Mouse (Mus musculus): ENCODE results near the gene Pitpnm2.
"Not testable (repeated sequence)": the region's sequence is repeated elsewhere in the genome, so short reads cannot be mapped to it uniquely, and the experiment has no call there.

The Pitpnm2 gene

DNA sequence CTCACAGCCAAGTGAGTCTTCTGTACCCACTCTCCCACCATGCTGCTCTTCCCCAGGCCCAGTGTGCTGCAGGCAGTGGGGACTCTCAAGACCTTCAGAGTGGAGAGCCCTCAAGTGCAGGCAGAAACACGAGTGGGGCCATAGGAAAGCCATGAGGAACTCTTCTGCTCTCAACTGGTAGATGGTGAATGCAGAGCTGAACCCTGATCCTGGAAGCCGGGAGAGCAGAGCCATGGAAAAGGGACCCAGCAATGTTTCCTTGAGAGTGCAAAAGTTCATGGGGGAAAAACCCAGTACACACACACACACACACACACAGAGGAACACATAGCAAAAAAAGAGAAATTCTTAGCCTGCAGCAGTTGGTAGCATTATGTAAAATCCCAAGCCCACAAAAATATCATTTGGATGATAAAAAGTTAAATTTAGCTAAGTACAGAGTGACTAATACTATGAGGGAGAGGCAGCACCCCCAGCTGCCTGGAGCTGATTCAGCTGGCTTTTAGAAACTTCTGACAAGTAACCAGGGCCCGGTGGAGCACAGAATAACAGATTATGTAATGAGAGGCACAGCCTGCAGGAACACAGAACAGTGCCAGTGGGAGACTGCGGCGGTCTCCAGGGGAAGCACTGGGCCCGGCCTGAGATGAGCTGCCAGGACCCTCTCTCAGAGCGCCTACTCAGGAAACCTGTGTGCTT is 28.4 kb downstream of the Pitpnm2 start:
- DNase-seq (ENCODE audit: low spot score): no peak

DNA sequence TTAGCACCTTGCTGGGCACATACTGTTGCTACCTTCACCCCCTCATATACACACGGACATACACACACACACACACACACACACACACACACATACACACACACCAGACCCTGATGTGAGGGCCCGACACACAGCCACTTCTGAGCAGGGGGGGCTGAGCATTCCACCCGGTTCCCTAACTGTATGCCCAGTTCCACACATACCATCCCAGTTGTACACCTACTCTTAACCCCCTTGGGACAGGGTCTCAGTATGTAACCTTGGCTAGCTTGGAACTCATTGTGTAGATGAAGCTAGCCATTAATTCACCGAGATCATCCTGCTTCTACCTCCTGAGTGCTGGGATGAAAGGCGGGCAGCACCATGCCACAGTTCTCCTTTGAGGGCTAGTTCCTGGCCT is 29.0 kb downstream of the Pitpnm2 start:
- DNase-seq (ENCODE audit: low spot score): no peak

DNA sequence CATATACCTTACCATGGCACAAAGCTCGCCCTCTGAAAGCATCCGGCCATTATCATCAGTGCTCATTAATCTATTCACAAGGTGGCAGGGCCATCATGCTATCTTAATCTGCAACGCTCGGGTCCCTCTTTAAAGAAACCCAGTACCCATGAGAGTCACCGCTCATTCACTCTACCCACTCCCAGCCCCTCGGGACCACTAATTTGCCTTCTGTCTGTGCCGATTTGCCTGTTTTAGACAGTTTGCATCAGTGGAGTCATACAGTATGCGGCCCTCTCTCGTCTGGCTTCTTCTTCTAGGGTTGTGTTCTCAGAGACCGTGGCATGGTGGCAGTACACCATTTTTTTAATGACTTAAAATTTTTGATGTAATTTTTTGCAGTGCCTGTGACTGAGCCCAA is 30.1 kb downstream of the Pitpnm2 start:
- no peak for DNase-seq (ENCODE audit: low spot score)

DNA sequence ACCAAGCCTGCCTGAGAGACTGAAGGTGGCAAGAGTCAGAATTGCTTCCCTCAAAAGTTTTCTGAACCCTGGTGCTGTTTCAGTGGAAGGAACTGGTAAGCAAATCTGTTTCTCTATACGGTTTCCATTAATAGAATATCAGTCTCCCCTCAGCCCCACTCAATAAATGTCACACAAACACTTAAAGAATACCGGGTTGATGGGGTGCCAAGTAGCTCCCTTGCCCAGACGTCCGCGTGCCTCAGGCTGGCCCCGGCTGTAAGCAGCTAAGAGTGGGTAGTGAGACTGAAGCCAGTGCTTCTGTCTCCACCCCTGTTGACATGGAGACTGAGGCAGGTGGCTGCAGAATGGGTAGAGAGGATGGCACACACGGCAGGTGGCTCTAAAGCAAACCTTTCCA is 30.6 kb downstream of the Pitpnm2 start:
- no peak for DNase-seq (ENCODE audit: low spot score)

DNA sequence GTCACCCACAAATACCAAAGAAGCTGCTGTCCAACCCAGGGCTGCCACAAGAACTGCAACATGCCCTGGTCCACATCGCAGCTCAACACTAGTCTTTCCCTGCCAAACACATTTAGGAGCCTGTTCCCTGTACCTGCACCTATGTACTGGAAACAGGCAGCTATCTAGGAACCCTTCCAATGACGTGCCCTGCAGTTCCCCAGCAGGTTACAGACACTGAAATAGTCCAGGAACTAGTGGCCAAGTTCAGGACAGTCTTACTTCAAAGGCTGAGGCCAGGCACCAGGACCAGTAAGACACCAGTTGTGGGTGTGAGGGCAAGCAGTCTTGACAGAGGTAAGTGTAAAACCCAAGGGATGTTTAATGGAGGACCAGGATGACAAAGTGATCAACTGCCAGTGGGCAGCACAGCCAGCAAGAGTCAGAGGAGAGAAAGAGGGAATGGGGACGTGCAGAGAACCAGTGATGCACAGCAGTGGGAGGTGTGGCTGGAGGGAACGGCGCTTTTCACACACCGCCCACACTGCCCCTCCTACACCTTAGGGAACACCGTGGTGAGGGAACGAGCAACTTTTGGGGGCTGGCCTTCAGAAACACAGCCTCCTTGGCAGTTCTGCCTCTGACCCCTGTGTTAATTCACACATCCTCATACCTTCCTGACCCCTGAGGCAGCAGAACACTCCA is 31.9 kb downstream of the Pitpnm2 start:
- DNase-seq (ENCODE audit: low spot score): no peak

DNA sequence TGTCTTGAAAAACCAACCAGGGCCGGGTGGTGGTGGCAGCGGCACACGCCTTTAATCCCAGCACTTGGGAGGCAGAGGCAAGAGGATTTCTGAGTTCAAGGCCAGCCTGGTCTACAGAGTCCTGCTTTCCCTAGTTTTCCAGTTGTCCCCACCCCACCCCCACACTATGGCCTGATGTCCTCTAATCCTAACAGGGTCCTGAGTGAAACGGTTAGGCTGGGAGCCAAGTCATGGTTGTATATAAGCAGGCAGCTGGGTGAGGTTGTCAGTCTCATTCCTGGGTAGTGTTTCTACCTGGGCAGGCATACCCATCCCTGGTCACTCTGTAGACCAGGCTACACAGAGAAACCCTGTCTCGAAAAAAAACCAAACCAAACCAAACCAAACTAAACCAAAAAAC is 32.5 kb downstream of the Pitpnm2 start:
- not testable (repeated sequence) for DNase-seq (ENCODE audit: low spot score)

DNA sequence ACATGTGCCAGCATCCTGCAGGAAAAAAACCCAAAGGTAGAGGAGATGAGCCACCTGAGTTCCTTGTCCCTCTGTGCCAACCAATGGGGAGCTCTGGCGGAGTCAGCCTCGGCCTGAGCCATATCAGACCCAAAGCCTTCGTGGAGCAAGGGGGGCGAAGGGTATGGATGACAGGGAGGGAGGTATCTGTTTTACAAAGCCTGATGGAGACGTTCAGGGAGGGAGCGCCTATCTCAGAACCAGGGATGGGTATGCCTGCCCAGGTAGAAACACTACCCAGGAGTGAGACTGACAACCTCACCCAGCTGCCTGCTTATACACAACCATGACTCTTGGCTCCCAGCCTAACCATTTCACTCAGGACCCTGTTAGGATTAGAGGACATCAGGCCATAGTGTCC is 33.2 kb downstream of the Pitpnm2 start:
- DNase-seq (ENCODE audit: low spot score): no peak

DNA sequence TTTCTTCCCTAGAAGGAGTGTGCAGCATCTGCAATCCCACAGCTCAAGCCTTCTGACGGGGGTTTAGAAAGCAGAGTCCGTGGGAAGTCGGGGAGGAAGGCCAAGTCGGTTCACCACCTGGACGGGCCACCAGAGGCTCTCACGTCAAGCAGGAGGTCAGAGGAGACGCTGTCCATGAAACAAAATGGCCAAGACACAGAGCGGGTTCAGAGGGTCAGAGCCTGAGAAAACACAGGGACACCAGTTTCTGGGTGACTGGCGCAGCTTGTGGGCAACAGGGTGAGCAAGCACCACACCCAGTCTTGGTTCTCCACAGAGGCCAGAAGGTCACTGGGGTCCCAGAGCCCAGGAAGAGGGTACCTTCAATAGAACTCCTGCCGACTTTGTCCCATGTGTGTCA is 33.9 kb downstream of the Pitpnm2 start:
- no peak for DNase-seq (ENCODE audit: low spot score)

DNA sequence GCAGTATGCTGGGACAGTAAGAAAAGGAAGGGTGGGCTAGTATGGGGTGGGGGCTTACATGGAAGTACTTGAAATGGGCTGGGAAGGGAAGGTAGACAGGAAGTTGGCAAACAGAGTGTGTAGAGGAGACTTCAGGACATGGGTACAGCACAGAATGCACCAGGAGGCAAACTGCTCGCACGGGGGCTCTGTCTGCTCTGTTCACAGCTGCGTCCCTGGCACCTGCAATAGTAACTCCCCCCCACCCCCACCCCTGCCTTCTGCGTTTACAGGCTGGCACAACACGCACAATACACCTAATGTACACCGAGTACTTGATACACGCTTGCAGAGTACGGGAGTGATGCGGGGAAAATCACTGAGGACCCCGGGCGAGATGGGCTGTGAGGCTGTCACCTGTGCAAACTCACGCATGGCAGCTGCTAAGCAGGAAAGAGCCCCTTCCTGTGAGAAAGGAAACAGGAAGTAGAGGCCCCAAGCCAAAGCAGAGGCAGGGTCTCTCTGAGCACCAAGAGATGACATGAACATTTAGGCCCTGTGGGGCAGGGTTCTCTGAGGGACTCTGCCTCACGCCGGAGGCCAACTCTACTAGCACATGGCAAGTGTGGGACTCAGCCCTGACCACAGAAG is 34.9 kb downstream of the Pitpnm2 start:
- DNase-seq (ENCODE audit: low spot score): no peak

DNA sequence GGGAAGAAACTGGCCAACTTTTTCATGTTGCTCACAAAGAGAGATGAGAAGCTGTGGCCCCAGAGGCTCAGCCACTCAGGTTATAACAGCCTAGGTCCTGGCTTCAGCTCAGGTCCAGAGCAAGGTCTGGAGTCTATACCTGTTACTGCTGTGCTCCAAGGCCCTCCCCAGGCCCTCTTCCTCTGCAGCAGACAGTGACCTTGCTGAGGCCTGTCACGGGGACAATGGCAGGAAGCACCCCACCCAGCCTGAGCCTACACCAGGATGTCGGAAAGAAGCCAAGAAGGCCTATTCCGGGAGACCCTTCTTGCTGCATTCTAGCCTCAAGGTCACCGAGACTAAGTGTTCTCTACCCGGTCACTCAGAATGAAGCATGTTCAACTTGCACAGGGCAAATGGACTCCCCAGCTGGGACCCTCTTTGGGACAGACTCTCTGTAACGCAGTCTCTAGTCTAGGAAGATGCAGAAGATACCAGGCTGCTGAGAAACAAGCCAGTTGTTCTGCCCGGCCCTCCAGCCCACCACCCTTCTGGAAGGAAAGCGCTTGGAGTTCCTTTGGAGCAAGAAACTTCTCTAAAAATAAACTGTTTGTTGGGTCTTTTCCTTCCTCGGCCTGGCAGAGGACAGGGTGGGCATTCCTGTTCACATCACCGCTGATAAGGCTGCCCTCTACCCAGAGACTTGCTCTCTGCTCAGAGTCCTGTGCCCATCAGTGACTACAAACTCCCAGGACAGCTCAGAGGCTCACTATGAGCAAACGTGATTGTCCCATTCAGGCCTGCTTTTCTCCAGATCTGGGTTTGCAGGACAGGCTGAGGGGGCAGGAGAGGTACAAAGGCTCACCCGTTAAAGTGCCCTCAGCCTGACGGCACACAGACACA is 35.7 kb downstream of the Pitpnm2 start:
- no peak for DNase-seq (ENCODE audit: low spot score)

DNA sequence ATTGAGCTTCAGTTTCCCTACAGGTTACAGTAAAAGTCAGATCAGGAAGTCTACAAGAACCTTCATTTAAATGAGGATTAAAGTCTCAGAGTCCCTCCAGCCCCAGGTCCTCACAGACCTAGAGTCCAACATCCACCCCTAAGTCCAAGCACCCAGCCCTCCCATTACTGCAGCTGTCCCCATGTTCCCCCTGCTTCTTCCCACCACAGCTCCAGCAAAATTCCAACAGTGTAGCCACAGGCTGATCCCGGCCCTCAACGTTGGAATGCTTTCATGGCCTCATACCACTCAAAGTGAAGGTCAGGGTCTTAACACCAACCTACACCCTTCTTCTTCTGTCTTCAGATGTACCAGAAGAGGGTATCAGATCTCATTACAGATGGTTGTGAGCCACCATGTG is 37.9 kb downstream of the Pitpnm2 start:
- DNase-seq (ENCODE audit: low spot score): no peak

DNA sequence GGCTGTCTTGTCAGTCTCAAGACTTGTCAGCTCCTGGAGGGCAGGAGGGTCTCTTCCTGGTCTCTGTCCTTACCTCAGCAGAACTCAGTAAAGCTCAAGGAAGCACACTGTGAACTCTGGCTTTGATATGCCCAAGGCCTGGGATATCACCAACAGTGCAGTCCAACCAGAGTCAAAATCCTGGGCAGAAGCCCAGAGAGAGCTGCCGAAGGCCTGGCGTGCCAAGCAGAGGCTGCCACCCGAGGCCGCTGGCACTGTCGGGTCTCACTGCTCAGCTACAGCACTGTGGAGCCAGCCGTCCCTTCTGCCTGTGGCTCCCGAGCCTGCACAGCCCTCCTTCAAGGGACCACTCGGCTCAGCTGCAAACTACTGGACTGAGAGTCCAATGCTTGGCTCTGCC is 38.3 kb downstream of the Pitpnm2 start:
- no peak for DNase-seq (ENCODE audit: low spot score)

DNA sequence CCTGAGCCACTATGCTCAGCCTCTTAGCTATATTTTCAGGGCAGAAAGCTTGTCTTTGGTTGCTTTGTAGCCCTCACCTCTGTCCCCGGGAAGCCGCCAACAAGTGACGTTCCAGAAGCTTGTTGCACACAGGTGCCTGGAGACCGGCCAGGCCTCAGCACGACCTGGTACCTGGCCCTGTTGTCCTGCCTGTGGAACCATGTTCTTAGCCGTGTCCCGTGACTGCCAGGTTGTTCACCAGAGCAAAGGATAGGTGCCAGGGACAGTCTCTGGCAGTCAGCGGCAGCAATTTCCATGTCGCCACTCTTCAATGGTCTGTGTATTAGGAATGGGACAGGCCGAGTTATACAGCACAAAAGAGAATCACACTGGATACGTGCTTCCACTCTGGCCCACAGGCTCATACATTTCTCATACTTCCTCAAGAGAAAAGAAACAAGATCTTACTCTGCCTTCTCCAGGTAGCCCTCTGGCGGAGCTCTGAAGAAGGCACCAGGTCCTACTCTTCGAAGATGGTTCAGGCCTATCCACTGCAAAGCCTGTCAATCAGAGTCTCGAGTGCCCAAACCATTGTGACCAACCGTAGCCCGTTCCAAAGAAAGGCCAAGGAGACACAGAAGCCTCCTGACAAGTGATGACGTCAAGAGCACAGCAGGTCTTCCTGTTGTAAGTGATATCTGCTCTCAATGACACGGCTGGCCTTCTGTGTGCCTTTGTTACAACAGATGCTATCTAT is 39.1 kb downstream of the Pitpnm2 start:
- DNase-seq (ENCODE audit: low spot score): peak; percentile 46

DNA sequence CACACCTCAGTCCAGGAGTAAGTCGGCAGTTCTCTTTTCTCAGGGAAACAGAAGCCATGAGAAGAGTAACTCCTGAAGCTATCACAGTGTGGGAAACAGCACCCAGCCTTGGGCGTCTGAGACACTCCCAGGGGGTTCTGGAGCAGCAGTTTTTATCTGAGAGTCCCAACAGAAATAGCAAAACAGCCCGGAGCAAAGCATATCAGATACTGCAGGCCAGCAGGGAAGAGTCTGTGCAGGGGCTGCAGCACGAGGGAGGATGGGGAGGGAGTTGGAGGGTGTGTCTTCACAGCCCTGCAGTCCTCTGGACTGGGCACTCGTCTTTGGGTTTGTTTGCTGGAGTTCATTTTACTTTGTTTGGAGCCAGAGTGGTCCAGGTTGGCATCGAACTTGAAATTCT is 39.7 kb downstream of the Pitpnm2 start:
- no peak for DNase-seq (ENCODE audit: low spot score)

DNA sequence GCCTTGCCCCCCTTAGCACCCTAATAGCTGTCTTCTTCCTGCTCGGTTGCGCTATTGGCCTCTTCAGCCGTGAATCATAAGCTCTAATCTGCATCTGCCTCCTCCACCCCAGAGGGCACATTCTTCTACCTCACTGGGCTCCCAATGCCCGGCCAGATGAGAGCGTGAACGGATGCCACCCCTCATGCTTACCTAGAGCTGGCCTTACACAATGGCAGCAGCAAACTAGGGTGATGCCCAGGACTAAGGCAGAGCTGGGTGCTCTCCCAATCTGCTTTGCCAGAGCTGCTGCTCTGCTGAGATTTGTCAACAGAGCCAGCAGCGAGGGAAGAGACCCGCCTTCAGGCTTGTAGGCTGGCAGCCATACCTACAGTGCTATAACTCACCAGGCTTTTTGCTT is 41.5 kb downstream of the Pitpnm2 start:
- no peak for DNase-seq (ENCODE audit: low spot score)

DNA sequence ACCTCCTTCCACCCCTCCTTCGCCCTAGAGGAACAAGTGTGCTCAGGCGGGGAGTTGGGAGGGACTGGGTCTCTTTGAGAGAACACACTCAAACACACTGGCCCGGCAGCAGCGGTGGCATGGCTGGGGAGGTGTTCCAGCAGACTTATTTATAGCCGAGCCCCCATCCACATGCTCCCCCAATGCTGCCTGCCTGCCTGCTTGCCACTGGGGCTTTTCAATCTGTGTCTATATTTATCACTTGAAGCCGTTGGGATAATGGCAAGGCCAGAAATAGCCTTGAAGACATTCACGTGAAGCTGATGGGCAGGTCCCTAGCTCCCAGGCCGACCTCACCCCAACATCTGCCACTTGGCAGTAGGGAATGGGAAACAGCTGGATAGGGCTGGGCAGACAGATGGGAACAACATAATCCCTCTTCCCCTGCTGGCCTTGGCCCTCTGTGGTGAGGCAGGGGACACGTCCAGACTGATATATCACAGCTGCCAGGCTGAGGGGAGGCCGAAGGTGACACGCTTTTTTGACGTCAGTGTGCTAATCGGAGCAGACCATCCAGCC is 43.0 kb downstream of the Pitpnm2 start:
- DNase-seq (ENCODE audit: low spot score): peak; percentile 52

DNA sequence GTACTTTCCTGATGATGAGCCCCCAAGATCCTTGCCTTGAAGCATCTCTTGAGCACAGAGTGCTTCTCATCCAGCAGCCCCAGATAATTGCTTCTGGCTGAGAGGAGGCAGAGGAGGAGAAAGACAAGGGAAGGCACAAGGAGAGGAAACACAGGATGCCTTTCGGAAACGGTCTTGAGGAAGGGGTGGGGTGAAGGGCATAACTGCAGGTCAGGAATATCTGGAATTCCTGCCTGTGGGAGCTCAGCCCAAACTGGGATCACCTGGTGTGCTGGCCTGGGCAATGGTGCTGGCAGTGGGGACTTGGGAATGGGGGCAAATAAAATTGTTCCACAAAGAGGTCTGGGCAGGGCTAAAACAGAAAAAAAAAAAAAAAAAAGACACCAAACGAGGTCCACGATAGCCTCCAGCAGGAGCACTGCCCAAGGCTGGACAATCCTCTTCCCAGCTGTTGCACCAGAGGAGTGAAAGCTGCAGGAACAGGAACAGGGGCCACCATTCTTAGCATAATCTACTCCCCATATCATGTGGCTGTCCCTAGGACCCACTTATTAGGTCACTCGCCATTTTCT is 43.7 kb downstream of the Pitpnm2 start:
- no peak for DNase-seq (ENCODE audit: low spot score)

DNA sequence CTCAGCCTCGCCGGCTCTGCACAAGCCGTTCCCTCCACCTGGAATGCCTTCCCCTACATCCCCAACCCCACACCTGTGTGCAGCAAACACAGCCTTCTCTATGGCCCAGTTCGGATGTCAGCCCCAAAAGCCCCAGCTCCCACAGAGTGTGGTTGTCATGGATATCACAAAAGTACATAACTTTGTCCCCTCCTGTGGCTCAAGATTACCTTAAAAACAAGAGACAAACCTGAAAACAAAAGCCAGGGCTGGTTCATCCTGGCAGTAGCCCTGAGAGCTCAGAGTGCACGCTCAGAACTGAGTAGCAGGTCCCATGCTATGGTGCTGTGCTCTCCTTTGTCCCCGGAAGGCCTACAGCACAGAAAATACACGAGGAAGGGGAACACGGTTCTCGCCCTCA is 44.3 kb downstream of the Pitpnm2 start:
- no peak for DNase-seq (ENCODE audit: low spot score)

DNA sequence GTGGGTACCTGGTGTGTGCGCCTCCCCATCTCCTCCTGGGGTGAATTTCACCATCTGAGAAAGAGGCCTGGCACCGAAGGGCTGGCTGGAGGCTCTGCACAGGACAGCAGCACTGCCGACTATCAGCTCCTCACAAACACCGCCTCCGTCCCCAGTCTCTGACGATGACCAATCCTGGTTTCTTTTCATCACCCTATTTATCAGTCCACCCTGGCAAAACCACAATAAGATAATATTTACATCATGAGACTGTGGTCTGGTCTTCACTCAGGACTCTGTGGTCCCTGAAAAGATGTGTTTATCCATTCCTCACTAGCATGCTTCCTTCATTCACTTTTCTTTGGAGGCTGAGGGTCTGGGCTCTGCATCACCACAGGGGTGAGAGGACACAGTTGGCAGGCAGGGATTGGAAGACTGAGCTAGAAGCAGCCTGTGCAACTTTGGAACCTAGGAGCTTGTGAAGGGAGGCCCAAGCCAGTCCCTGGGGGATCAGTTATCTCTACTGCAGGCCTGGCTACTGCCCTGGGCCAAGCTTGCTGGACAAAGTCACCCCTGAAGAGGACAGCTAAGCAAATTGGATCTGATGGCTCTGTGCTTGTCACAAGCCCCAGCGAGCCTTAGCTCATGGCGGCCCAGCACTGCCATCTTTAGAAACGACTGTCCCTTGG is 45.3 kb downstream of the Pitpnm2 start:
- no peak for DNase-seq (ENCODE audit: low spot score)

DNA sequence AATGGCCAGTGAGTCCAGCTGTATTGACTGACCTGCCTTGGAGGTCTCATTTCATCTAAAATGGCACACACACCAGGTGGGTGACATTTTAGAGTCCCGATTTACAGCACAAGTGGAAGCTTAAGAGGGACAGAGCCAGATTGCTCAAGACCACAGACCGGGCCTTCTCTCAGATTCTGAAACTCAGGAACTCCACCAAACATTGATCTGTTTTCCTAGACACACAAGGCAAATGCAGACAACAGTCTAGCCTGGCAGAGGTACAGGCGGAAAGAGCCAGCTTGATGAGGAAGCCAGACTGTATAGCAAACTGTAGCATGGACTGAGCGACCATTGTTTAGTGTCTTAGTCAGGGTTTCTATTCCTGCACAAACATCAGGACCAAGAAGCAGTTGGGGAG is 46.3 kb downstream of the Pitpnm2 start:
- DNase-seq (ENCODE audit: low spot score): no peak

DNA sequence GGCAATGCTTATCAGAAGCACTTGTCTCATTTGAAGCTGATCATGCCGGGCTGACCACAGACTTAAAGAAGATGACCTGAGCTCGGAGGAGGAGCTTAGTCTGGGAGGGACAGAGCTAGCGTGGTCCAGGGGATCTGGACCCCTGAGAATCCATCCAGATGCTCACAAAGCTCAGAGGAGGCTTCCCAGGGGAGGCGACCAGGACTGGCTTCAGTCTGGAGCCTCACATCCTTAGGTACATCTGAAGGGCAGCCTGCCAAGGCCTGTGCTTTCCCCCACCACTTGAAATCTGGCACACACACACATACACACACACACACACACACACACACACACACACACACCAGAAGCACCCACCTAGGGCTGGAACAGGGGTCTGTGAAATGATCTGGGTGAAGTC is 47.5 kb downstream of the Pitpnm2 start:
- no peak for DNase-seq (ENCODE audit: low spot score)

All from embryo, embryonic 10.5 days (tissue).